Mouse (Mus musculus) forebrain, embryonic 16.5 days (tissue): Measurements from ENCODE around the gene Morn5. TPM values are rescaled to one million over a fixed set of nuclear protein-coding genes. Genes with fewer than 3 reads are reported as not detected.

Experiments
- ATAC-seq: fragments of 200-750 bp; cut with Nextera tagmentation; 2 replicates; pipeline ENCODE4 v1.8.0; 2017; ENCODE audit warnings: mild to moderate bottlenecking, moderate library complexity
- H3K27ac ChIP-seq: fragments of 300-500 bp; sonication (generic); 2 replicates; pipeline ENCODE4 v1.5.1; 2014; ENCODE audit warnings: low read length, control low read depth
- H3K27me3 ChIP-seq: fragments of 300-500 bp; sonication (generic); replicated peaks from 2 replicates; pipeline ENCODE4 v1.6.1; 2014; ENCODE audit warnings: low read length; ENCODE audit not compliant: control insufficient read depth, insufficient read depth
- H3K36me3 ChIP-seq: fragments of 300-500 bp; sonication (generic); 2 replicates; pipeline ENCODE4 v1.6.1; 2014; ENCODE audit not compliant: control insufficient read depth, insufficient read depth
- H3K4me1 ChIP-seq: fragments of 300-500 bp; sonication (generic); replicated peaks from 2 replicates; pipeline ENCODE4 v1.6.1; 2014; ENCODE audit warnings: low read length; ENCODE audit not compliant: control insufficient read depth, insufficient read depth
- H3K4me2 ChIP-seq: fragments of 300-500 bp; sonication (generic); 2 replicates; pipeline ENCODE4 v1.6.1; 2014; ENCODE audit warnings: mild to moderate bottlenecking, low read length, control low read depth
- H3K4me3 ChIP-seq: fragments of 300-500 bp; sonication (generic); replicated peaks from 2 replicates; pipeline ENCODE4 v1.5.1; 2014; ENCODE audit warnings: mild to moderate bottlenecking, low read length, control low read depth
- H3K9ac ChIP-seq: fragments of 300-500 bp; sonication (generic); replicated peaks from 2 replicates; pipeline ENCODE4 v1.6.1; 2014; ENCODE audit warnings: low read depth, low read length, control low read depth
- H3K9me3 ChIP-seq: fragments of 300-500 bp; sonication (generic); 2 replicates; pipeline ENCODE4 v1.6.1; 2016; ENCODE audit warnings: low read length; ENCODE audit not compliant: control insufficient read depth
- WGBS: fragments of 180-500 bp; shearing (Covaris S2); extraction: QIAGEN DNeasy Blood & Tissue Kit; methylation state at CpG from one replicate; pipeline ENCODE4 v1.1.7; 2014; 5-methylcytosine and 5-hydroxymethylcytosine counted together
- polyA plus RNA-seq: library from polyadenylated mRNA; unstranded; fragments of >200 nt; fragmentation: Nextera tagmentation; extraction: Ambion mirVana; gene quantifications from 2 replicates; pipeline ENCODE4 v1.2.1, GENCODE M21; 2015

Morn5 gene
- polyA plus RNA-seq = 1.5 and 2.2 TPM in 2 replicates

DNA sequence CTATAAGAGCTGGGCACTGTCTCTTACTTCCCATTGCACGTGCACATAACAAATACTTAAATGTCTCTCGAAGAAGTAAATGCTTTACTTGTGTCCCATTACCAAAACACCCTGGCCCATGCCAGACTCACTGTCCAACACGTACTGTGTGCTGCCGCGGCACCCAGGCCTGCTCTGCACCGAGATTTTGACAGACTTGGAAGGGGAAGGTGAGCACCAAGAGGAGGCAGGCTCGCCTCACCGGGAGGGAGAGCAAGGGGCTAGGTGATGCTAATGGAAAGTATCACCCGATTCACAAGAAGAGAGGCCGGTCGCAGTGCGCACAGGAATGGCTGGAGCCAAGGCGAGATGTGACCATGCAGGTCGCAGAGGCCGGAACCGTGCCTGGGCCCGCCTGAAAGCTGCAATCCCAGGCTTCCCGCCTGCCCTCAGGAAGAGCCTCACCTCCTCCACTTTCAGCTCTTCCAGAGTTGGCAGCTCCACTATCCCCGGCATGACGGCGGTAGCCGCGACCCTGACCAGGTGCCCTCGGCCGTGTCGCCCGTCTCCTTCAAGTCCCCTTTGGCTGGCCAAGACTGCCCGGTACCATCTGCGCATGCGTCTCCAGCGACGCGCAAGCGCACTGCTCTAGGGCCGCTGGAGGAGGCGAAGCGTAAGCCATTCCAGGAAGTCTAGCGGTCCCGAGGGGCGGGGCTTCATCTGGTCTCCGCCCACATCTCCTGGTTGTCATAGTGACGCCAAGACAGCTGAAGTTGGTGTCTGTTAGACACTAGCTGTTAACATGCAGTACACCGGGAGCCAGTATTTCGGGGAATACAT lies at the start of gene Morn5, which contains the start of gene Ndufa8:
Morn5 (plus strand) TSS at position 711 of the 819 bp plus-strand sequence.
Ndufa8 (minus strand) TSS at position 659 of the 819 bp plus-strand sequence.
- 1% methylated on average over 44 of the region's 44 CpGs for WGBS
- peak; percentile 97 for ATAC-seq
- H3K4me3 ChIP-seq = peak within 1 kb of the TSS; percentile 82
- H3K9me3 ChIP-seq = no peaks in the 10 kb centered on the region
- peak within 1 kb of the TSS; percentile 83 for H3K9ac ChIP-seq
- no peaks in the 10 kb centered on the region for H3K36me3 ChIP-seq
- peak within 1 kb of the TSS; percentile 85 for H3K4me2 ChIP-seq
- no peaks in the 10 kb centered on the region for H3K27me3 ChIP-seq
- peaks cover 17% of the 10 kb centered on the region for H3K4me1 ChIP-seq
- H3K27ac ChIP-seq = no peak within 1 kb of the TSS

DNA sequence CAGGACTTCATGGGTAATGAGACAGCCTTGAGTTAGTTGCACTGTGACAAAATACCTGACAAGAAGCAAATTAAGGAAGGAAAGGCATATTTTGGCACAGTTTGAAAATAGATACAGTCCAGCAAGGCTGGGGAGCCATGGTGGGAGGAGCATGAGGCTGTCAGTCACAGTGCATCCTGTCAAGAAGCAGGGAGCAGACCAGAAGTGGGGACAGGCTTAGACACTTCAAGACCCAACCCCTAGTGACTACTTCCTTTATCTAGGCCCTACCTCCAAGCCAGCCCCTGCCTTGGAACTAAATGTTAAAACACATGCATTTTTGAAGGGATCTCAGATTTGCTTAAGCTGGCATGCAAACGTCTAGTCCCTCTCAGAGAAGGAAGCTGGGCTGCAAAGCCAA lies 48.9 kb upstream of the Morn5 start:
- no peak overlapping the region for H3K4me3 ChIP-seq
- H3K27ac ChIP-seq = no peak overlapping the region
- no peaks in the 10 kb centered on the region for H3K4me1 ChIP-seq
- no peak for ATAC-seq
- no peaks in the 10 kb centered on the region for H3K36me3 ChIP-seq
- no peaks in the 10 kb centered on the region for H3K27me3 ChIP-seq
- H3K9me3 ChIP-seq = no peaks in the 10 kb centered on the region
- H3K9ac ChIP-seq = no peak overlapping the region
- WGBS = 43% methylated on average over 1 of the region's 1 CpGs
- no peak overlapping the region for H3K4me2 ChIP-seq

DNA sequence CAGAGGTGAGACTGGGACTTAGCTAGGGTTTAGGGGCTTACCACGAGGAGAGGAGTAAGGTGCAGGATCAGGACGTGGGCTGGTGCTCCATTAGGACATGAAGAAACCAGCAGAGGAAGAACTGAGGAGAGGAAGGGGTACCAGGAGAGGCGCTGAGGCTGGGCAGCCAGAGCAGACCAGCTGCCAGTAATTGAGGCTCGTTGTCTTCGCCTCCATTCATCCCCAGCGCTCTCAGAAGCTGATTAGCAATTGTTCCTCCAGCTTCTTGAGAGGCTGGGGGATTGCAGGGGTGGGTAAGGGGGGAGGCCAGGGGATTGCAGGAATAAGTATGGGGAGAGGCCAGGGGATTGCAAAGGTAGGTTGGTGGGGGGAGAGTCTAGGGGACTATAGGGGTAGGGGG lies 47.1 kb upstream of the Morn5 start:
- peak; percentile 61; the same call in 1 of the 2 replicates for ATAC-seq
- no peaks in the 10 kb centered on the region for H3K4me1 ChIP-seq
- peak overlapping the region; percentile 63 for H3K27ac ChIP-seq
- H3K4me2 ChIP-seq = no peak overlapping the region
- H3K4me3 ChIP-seq = no peak overlapping the region
- H3K27me3 ChIP-seq = no peaks in the 10 kb centered on the region
- no peaks in the 10 kb centered on the region for H3K9me3 ChIP-seq
- H3K36me3 ChIP-seq = no peaks in the 10 kb centered on the region
- H3K9ac ChIP-seq = no peak overlapping the region
- WGBS = 13% methylated on average over 6 of the region's 6 CpGs

GRCm38 (mm10) chr2:36008071-36008470 lies 41.2 kb upstream of the Morn5 start:
- Histone ChIP-seq H3K4me3 (no peak overlapping the region), H3K27ac (no peak overlapping the region), H3K4me2 (no peak overlapping the region), H3K9ac (no peak overlapping the region), H3K9me3 (no peaks in the 10 kb centered on the region), H3K4me1 (peaks cover 14% of the 10 kb centered on the region), H3K36me3 (no peaks in the 10 kb centered on the region), H3K27me3 (no peaks in the 10 kb centered on the region)
- 18% methylated on average over 1 of the region's 1 CpGs for WGBS
- no peak for ATAC-seq

DNA sequence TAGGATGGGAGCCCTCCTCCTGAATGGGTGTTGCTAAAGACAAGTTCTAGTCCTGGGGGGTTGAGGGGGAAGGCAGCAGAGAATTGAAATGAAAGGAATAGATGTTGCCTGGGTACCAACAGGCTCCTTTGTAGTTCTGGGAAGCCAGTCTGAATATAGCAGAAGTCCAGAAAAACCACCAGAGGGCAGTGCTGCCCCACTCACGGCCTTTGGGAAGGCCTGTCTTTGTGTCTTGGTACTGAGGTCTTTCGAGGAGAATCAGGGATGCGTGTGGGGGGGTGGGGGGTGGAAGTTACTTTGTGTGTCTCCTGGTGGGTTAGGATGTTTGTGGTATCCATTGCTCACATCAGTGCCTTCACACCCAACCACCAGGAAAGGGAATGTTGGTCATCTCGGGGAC lies 39.9 kb upstream of the Morn5 start:
- no peaks in the 10 kb centered on the region for H3K36me3 ChIP-seq
- H3K4me3 ChIP-seq = no peak overlapping the region
- no peaks in the 10 kb centered on the region for H3K9me3 ChIP-seq
- peaks cover 14% of the 10 kb centered on the region for H3K4me1 ChIP-seq
- peak; percentile 48 for ATAC-seq
- no peak overlapping the region for H3K27ac ChIP-seq
- H3K27me3 ChIP-seq = no peaks in the 10 kb centered on the region
- 18% methylated on average over 4 of the region's 4 CpGs for WGBS
- H3K9ac ChIP-seq = no peak overlapping the region
- H3K4me2 ChIP-seq = no peak overlapping the region

- peak; percentile 21 for ATAC-seq
- Histone ChIP-seq H3K4me2 (peak overlapping the region; percentile 89; the same call in 1 of the 2 replicates), H3K4me3 (no peak overlapping the region), H3K4me1 (peaks cover 14% of the 10 kb centered on the region), H3K9ac (no peak overlapping the region), H3K36me3 (no peaks in the 10 kb centered on the region), H3K27me3 (no peaks in the 10 kb centered on the region), H3K9me3 (no peaks in the 10 kb centered on the region), H3K27ac (peak overlapping the region; percentile 84)
- 48% methylated on average over 8 of the region's 8 CpGs for WGBS
Observed at GRCm38 (mm10) chr2:36010579-36010978, 38.7 kb upstream of the Morn5 start.

DNA sequence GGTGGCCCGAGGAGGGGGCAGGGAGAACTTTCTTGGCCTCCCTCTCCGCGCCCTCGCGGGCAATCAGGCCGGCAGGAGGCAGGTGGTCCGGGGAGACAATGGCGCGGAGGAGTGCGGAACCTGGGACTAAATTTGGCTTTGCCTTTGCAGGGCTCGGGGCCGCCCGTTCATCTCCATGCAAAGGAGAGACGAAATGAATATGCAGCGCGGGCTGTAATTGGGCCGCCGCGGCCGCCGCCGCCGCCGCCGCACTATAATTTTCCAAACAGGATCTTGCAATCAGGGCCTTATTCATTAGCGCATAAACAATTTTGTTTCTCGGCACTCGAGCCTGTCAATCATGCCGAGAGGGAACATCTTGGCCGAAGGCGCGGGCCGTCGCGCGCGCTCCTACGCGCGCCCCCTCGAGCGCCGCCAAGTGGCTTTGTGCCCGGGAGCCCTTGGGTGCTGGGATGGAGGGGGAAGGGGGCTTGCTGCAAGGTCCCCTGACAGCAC lies 37.9 kb upstream of the Morn5 start:
- Histone ChIP-seq H3K27me3 (no peaks in the 10 kb centered on the region), H3K9ac (peak overlapping the region; percentile 70), H3K36me3 (no peaks in the 10 kb centered on the region), H3K9me3 (no peaks in the 10 kb centered on the region), H3K4me3 (peak overlapping the region; percentile 53), H3K27ac (peak overlapping the region; percentile 84), H3K4me1 (peaks cover 14% of the 10 kb centered on the region), H3K4me2 (peak overlapping the region; percentile 89)
- peak; percentile 70 for ATAC-seq
- under 1% methylated on average over 44 of the region's 44 CpGs for WGBS

GRCm38 (mm10) chr2:36013010-36013409 lies 36.2 kb upstream of the Morn5 start:
- no peaks in the 10 kb centered on the region for H3K27me3 ChIP-seq
- no peaks in the 10 kb centered on the region for H3K9me3 ChIP-seq
- H3K36me3 ChIP-seq = no peaks in the 10 kb centered on the region
- no peak overlapping the region for H3K4me3 ChIP-seq
- no peak overlapping the region for H3K4me2 ChIP-seq
- 69% methylated on average over 12 of the region's 12 CpGs for WGBS
- peak overlapping the region; percentile 7; the same call in 1 of the 2 replicates for H3K27ac ChIP-seq
- H3K9ac ChIP-seq = no peak overlapping the region
- ATAC-seq = no peak
- peaks cover 14% of the 10 kb centered on the region for H3K4me1 ChIP-seq

- Histone ChIP-seq H3K4me3 (peak overlapping the region; percentile 35), H3K9me3 (no peaks in the 10 kb centered on the region), H3K36me3 (no peaks in the 10 kb centered on the region), H3K27ac (no peak overlapping the region; the same call in 1 of the 2 replicates), H3K4me2 (peak overlapping the region; percentile 55), H3K9ac (peak overlapping the region; percentile 46), H3K4me1 (peaks cover 9% of the 10 kb centered on the region; the same call in 1 of the 2 replicates), H3K27me3 (no peaks in the 10 kb centered on the region)
- 6% methylated on average over 26 of the region's 32 CpGs for WGBS
- peak; percentile 77 for ATAC-seq
Observed at GRCm38 (mm10) chr2:36021385-36022159, 27.7 kb upstream of the Morn5 start.
